Mouse (Mus musculus): ENCODE data around the gene Phip.

GRCm38 (mm10) chr9:82951435-82952004, 23.8 kb downstream of the Phip start:
- TF ChIP-seq POLR2A (IDR thresholded peaks at IDR 0.05; ENCODE audit: borderline replicate concordance, low read depth, low read length) = no peak
- TF ChIP-seq CTCF (IDR thresholded peaks at IDR 0.05; ENCODE audit: low read depth, low read length) = no peak
